Mouse (Mus musculus): ENCODE results near the gene Dync1i2. TPM values are rescaled to one million over a fixed set of nuclear protein-coding genes. Genes with fewer than 3 reads are reported as not detected.

The Dync1i2 gene
- 10 to 100 TPM; 90.8 to 98.5 (median 95.7) TPM for total RNA-seq (2022)

GRCm38 (mm10) chr2:71211591-71212359 is at the start of gene Dync1i2:
Dync1i2 (plus strand) TSS chr2:71211706.
- peak; percentile 94 for DNase-seq

GRCm38 (mm10) chr2:71162831-71163621 is 48.5 kb upstream of the Dync1i2 start:
- DNase-seq, result no peak

GRCm38 (mm10) chr2:71167211-71167610 is 44.3 kb upstream of the Dync1i2 start:
- DNase-seq, result no peak

GRCm38 (mm10) chr2:71168461-71169021 is 43.0 kb upstream of the Dync1i2 start:
- DNase-seq, result no peak

- DNase-seq, result no peak
Observed at GRCm38 (mm10) chr2:71173031-71173430, 38.5 kb upstream of the Dync1i2 start.

- no peak for DNase-seq
Observed at GRCm38 (mm10) chr2:71176329-71177249, 34.9 kb upstream of the Dync1i2 start.

GRCm38 (mm10) chr2:71177250-71177615 is 34.3 kb upstream of the Dync1i2 start:
- no peak for DNase-seq

GRCm38 (mm10) chr2:71177760-71178159 is 33.7 kb upstream of the Dync1i2 start:
- no peak for DNase-seq

GRCm38 (mm10) chr2:71179716-71180115 is 31.8 kb upstream of the Dync1i2 start:
- DNase-seq, result no peak

GRCm38 (mm10) chr2:71180566-71181217 is 30.8 kb upstream of the Dync1i2 start:
- DNase-seq, result no peak

GRCm38 (mm10) chr2:71187950-71188349 is 23.6 kb upstream of the Dync1i2 start:
- DNase-seq, result no peak

- DNase-seq, result no peak
Observed at GRCm38 (mm10) chr2:71188861-71189260, 22.6 kb upstream of the Dync1i2 start.

GRCm38 (mm10) chr2:71191391-71192194 is 19.9 kb upstream of the Dync1i2 start:
- no peak for DNase-seq

- no peak for DNase-seq
Observed at GRCm38 (mm10) chr2:71192195-71192807, 19.2 kb upstream of the Dync1i2 start.

- no peak for DNase-seq
Observed at GRCm38 (mm10) chr2:71194137-71194960, 17.2 kb upstream of the Dync1i2 start.

- DNase-seq, result no peak
Observed at GRCm38 (mm10) chr2:71196947-71197346, 14.6 kb upstream of the Dync1i2 start.

GRCm38 (mm10) chr2:71198907-71199306 is 12.6 kb upstream of the Dync1i2 start:
- no peak for DNase-seq

- no peak for DNase-seq
Observed at GRCm38 (mm10) chr2:71200485-71200884, 11.0 kb upstream of the Dync1i2 start.

GRCm38 (mm10) chr2:71201886-71202285 is 9.6 kb upstream of the Dync1i2 start:
- DNase-seq, result no peak

All from adrenal gland, adult 8-10 months (tissue).